Mouse (Mus musculus): ENCODE data around the gene Pip4k2a. TPM values are rescaled to one million over a fixed set of nuclear protein-coding genes. Genes with fewer than 3 reads are reported as not detected.

The Pip4k2a gene
- total and polyA plus RNA-seq, 3 experiments = 33.9 to 102 (median 72.3) TPM

DNA sequence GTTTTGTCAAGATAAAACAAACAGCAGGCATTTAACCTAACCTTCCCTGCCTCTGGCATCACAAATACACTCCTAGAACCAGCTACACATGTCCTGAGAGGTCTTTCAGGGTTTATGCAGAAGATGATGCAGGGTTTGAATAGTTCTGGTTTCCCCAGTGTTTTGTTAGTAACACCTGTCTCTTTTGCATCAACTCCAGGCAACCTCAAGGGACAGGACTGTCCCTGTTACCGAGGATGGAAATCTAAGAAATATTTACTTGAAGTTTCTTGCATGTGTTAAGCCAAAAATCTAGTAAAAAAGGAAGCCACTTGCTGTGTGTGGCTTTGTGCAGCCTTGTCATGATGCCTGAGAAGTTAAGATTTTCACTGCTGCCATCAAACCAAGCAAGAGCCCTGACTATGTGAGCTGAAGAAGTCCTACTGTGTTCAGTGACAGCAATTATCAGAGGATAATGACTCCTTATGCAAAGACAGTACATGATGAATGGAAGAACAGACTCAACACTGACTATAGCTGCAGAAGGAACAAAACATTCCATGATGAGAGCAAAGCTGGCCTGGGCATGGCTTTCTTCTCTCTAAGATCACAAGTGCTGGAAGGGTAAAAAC is 76.3 kb downstream of the Pip4k2a start:
- Histone ChIP-seq H3K4me3 (ENCODE audit: low read depth, low read length) (no peak overlapping the region), H3K4me1 (ENCODE audit: insufficient read depth, low read depth, low read length) (peaks cover 80% of the 10 kb centered on the region), H3K9me3 (replicated peaks) (no peaks in the 10 kb centered on the region), H3K36me3 (replicated peaks) (peaks cover 53% of the 10 kb centered on the region), H3K27me3 (ENCODE audit: insufficient read depth, low read length) (no peaks in the 10 kb centered on the region)
- DNase-seq (ENCODE audit: low spot score) = no peak
- no peak for ATAC-seq (ENCODE audit: extremely low read depth, insufficient number of reproducible peaks, low FRiP score, poor library complexity, severe bottlenecking)
- TF ChIP-seq GATA2 (IDR thresholded peaks at IDR 0.05; ENCODE audit: borderline replicate concordance, low read depth, low read length) (no peak), GATA1 (IDR thresholded peaks at IDR 0.05; ENCODE audit: borderline replicate concordance, low read length) (no peak), CTCF (IDR thresholded peaks at IDR 0.05; ENCODE audit: low read depth, low read length) (no peak), TAL1 (conservative IDR thresholded peaks at IDR 0.05; ENCODE audit: low read depth, low read length) (no peak)

DNA sequence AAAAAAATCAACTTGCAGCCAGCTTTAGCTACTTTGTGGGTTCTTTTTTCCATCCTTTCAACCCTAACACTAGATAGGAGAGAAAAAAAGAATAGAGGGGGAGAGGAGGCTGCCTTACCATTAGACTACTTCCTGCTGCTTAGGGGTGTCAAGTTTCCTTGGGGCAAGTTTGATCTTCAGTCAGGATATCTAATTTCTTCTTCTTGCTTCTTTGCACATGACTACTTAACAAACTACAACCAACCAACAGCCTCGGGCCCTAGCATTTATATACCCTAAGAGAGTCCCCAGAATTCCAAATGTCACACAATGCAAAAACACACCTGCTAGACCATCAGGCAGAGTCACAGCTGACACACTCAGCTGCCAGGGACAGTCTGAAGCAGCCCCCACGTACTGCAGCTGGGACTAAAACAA is 77.5 kb downstream of the Pip4k2a start:
- ATAC-seq (ENCODE audit: extremely low read depth, insufficient number of reproducible peaks, low FRiP score, poor library complexity, severe bottlenecking) (no peak), DNase-seq (ENCODE audit: low spot score) (no peak)
- Histone ChIP-seq H3K36me3 (replicated peaks) (peaks cover 46% of the 10 kb centered on the region), H3K4me3 (ENCODE audit: low read depth, low read length) (no peak overlapping the region), H3K9me3 (replicated peaks) (no peaks in the 10 kb centered on the region), H3K27me3 (ENCODE audit: insufficient read depth, low read length) (no peaks in the 10 kb centered on the region), H3K4me1 (ENCODE audit: insufficient read depth, low read depth, low read length) (peaks cover 84% of the 10 kb centered on the region)
- TF ChIP-seq CTCF (IDR thresholded peaks at IDR 0.05; ENCODE audit: low read depth, low read length) (no peak), GATA1 (IDR thresholded peaks at IDR 0.05; ENCODE audit: borderline replicate concordance, low read length) (no peak), POLR2AphosphoS5 (IDR thresholded peaks at IDR 0.05; ENCODE audit: insufficient replicate concordance, low read depth, low read length) (no peak), GATA2 (IDR thresholded peaks at IDR 0.05; ENCODE audit: borderline replicate concordance, low read depth, low read length) (no peak), TAL1 (conservative IDR thresholded peaks at IDR 0.05; ENCODE audit: low read depth, low read length) (no peak)

DNA sequence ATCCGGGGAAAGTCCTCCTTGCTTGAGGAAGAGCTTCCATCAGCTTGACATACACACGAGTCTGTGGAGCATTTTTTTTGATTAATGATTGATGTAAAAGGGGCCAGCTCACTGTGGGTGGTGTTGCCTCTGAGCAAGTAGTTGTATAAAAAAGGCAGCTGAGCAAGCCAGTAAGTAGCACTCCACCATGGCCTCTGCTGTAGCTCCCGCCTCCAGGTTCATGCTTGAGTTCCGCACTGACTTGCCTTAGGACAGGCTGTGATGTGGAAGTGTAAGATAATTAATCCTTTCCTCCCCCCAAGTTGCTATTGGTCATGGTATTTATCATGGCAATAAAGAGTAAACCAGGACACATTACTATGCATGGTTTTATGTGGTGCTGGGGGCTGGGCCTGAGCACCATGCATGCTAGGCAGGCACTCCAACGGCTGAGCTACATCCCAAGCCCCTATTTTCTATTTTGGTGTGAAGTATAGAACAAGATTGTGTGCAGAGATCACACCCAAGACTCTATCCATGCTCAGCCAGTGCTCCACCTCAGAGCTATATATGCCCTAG is 78.0 kb downstream of the Pip4k2a start:
- no peak for DNase-seq (ENCODE audit: low spot score)
- TF ChIP-seq TAL1 (conservative IDR thresholded peaks at IDR 0.05; ENCODE audit: low read depth, low read length) (no peak), POLR2AphosphoS5 (IDR thresholded peaks at IDR 0.05; ENCODE audit: insufficient replicate concordance, low read depth, low read length) (no peak), GATA1 (IDR thresholded peaks at IDR 0.05; ENCODE audit: borderline replicate concordance, low read length) (no peak)
- no peak for ATAC-seq (ENCODE audit: extremely low read depth, insufficient number of reproducible peaks, low FRiP score, poor library complexity, severe bottlenecking)
- H3K36me3 ChIP-seq (replicated peaks) = peaks cover 43% of the 10 kb centered on the region
- peaks cover 81% of the 10 kb centered on the region for H3K4me1 ChIP-seq (ENCODE audit: insufficient read depth, low read depth, low read length)
- H3K4me3 ChIP-seq (ENCODE audit: low read depth, low read length) = no peak overlapping the region
- H3K27me3 ChIP-seq (ENCODE audit: insufficient read depth, low read length) = no peaks in the 10 kb centered on the region
- no peaks in the 10 kb centered on the region for H3K9me3 ChIP-seq (replicated peaks)

DNA sequence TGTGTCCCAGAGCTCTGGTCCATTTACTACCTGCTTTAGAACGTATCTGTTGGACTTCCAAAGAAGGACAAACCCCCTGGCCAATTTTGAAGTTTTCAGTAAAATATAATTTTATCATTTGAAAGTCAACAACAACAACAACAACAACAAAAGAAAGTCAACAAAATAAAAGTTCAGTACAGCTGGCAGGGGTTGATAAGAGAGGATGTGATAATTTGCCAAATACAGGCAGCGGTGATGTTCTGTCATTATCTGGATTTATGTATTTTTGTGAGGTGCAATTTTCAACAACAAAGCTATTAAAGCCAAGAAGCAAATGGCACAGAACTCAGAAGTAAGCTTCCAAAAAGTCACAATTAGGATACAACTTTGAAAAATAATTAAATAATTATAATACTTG is 80.1 kb downstream of the Pip4k2a start:
- Histone ChIP-seq H3K9me3 (replicated peaks) (no peaks in the 10 kb centered on the region), H3K4me1 (ENCODE audit: insufficient read depth, low read depth, low read length) (peaks cover 69% of the 10 kb centered on the region), H3K36me3 (replicated peaks) (peaks cover 39% of the 10 kb centered on the region), H3K27me3 (ENCODE audit: insufficient read depth, low read length) (no peaks in the 10 kb centered on the region), H3K4me3 (ENCODE audit: low read depth, low read length) (no peak overlapping the region)
- no peak for TF ChIP-seq GATA2 (IDR thresholded peaks at IDR 0.05; ENCODE audit: borderline replicate concordance, low read depth, low read length)
- TF ChIP-seq POLR2AphosphoS5 (IDR thresholded peaks at IDR 0.05; ENCODE audit: insufficient replicate concordance, low read depth, low read length) = no peak
- no peak for TF ChIP-seq TAL1 (conservative IDR thresholded peaks at IDR 0.05; ENCODE audit: low read depth, low read length)
- TF ChIP-seq CTCF (IDR thresholded peaks at IDR 0.05; ENCODE audit: low read depth, low read length) = no peak
- TF ChIP-seq GATA1 (IDR thresholded peaks at IDR 0.05; ENCODE audit: borderline replicate concordance, low read length) = no peak
- DNase-seq (ENCODE audit: low spot score) = no peak
- ATAC-seq (ENCODE audit: extremely low read depth, insufficient number of reproducible peaks, low FRiP score, poor library complexity, severe bottlenecking) = no peak

DNA sequence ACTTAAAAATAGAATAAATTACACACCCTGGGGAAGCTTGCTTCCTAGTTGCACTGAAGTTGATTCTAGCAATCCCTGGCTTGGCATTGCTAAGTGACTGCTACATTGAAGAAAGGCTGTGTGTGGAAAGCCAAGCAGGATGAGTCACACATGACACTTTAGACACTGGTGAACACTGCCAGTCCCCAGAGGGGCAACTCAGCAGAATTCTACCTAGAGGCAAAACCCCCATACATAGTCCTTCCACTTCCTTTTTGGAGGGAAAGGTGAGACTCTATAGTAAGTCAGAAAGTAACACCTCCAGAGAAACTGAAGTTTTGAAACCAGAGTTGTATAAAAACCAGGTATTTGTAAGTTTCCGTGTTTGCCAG is 80.6 kb downstream of the Pip4k2a start:
- no peak overlapping the region for H3K4me3 ChIP-seq (ENCODE audit: low read depth, low read length)
- TF ChIP-seq TAL1 (conservative IDR thresholded peaks at IDR 0.05; ENCODE audit: low read depth, low read length) (no peak), GATA1 (IDR thresholded peaks at IDR 0.05; ENCODE audit: borderline replicate concordance, low read length) (no peak), POLR2AphosphoS5 (IDR thresholded peaks at IDR 0.05; ENCODE audit: insufficient replicate concordance, low read depth, low read length) (no peak), GATA2 (IDR thresholded peaks at IDR 0.05; ENCODE audit: borderline replicate concordance, low read depth, low read length) (no peak), CTCF (IDR thresholded peaks at IDR 0.05; ENCODE audit: low read depth, low read length) (no peak)
- no peaks in the 10 kb centered on the region for H3K9me3 ChIP-seq (replicated peaks)
- ATAC-seq (ENCODE audit: extremely low read depth, insufficient number of reproducible peaks, low FRiP score, poor library complexity, severe bottlenecking) (no peak), DNase-seq (ENCODE audit: low spot score) (no peak)
- H3K36me3 ChIP-seq (replicated peaks) = peaks cover 36% of the 10 kb centered on the region
- no peaks in the 10 kb centered on the region for H3K27me3 ChIP-seq (ENCODE audit: insufficient read depth, low read length)
- peaks cover 68% of the 10 kb centered on the region for H3K4me1 ChIP-seq (ENCODE audit: insufficient read depth, low read depth, low read length)

DNA sequence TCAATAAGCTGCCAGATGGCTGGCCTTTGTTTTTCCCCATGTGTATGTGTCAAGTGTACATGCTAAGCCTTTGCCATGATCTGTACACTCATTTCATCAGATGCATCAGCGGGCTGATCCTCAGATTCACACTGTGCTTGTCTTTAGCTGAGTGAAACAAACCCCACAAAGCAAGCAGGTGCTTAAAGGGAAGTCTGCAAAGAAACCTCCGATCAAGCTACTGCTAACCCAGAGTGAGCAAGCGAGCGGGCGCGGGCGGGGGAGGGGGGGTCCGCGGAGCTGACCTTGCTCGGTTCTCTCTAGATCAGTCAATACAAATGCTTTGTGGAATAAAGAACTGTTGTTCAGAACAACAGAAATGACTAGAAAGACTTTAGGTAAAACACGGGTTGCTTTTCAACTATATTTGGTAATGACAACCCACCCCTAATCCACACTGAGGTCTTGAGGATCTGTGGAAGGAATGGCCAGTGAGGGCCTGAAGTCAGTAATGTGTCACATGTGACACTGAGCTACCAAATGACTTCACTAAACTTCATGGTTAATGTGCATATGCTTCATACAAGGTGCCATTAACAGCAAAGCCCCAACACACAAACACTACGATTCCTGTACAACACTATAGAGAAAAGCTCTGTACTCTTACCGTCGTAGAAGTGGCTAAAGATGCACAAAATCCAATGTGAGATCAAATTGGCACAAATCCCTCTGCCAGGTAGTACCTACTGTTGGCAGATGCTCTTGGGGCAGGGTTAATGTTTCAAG is 81.1 kb downstream of the Pip4k2a start:
- H3K27me3 ChIP-seq (ENCODE audit: insufficient read depth, low read length) = no peaks in the 10 kb centered on the region
- DNase-seq (ENCODE audit: low spot score) (no peak), ATAC-seq (ENCODE audit: extremely low read depth, insufficient number of reproducible peaks, low FRiP score, poor library complexity, severe bottlenecking) (no peak)
- peaks cover 39% of the 10 kb centered on the region for H3K36me3 ChIP-seq (replicated peaks)
- peaks cover 68% of the 10 kb centered on the region for H3K4me1 ChIP-seq (ENCODE audit: insufficient read depth, low read depth, low read length)
- TF ChIP-seq GATA1 (IDR thresholded peaks at IDR 0.05; ENCODE audit: borderline replicate concordance, low read length) (no peak), TAL1 (conservative IDR thresholded peaks at IDR 0.05; ENCODE audit: low read depth, low read length) (no peak), POLR2AphosphoS5 (IDR thresholded peaks at IDR 0.05; ENCODE audit: insufficient replicate concordance, low read depth, low read length) (no peak), GATA2 (IDR thresholded peaks at IDR 0.05; ENCODE audit: borderline replicate concordance, low read depth, low read length) (no peak), CTCF (IDR thresholded peaks at IDR 0.05; ENCODE audit: low read depth, low read length) (no peak)
- H3K4me3 ChIP-seq (ENCODE audit: low read depth, low read length) = no peak overlapping the region
- H3K9me3 ChIP-seq (replicated peaks) = no peaks in the 10 kb centered on the region

Measured in G1E (cell line).